Mouse (Mus musculus): ENCODE results near the gene Ptpre.
A peak's percentile ranks its signal among the peaks of the same experiment; 100 is the strongest.

Ptpre gene

DNA sequence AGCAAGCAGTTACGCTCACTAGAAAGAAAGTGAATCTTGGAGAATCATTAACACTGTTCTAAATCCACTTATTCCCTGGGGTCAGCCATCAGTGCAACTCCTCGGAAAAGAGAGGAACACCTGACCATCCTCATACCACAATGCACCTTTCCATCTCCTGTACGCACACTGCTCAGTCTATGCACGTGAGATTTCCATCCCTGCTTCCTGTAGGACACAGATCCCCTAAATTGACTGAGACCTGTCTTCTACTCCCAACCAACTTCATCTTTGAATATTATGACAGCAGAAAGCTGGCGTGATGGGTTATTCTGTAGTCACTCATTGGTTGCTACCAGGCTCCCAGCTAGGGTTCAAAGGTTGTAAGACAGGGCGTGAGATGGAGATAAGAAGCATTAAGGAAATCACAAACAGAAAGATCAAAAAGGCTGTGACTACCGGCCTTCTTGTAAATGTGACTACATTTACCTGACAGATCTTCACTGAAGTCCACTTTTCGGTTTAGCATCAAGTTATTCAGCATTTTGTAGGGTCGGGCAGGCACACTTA is 166.4 kb downstream of the Ptpre start:
- TF ChIP-seq GATA4 (IDR thresholded peaks at IDR 0.05; ENCODE audit: insufficient replicate concordance, low read length), result no peak

GRCm38 (mm10) chr7:135704251-135704650 is 167.0 kb downstream of the Ptpre start:
- TF ChIP-seq GATA4 (IDR thresholded peaks at IDR 0.05; ENCODE audit: insufficient replicate concordance, low read length), result no peak

DNA sequence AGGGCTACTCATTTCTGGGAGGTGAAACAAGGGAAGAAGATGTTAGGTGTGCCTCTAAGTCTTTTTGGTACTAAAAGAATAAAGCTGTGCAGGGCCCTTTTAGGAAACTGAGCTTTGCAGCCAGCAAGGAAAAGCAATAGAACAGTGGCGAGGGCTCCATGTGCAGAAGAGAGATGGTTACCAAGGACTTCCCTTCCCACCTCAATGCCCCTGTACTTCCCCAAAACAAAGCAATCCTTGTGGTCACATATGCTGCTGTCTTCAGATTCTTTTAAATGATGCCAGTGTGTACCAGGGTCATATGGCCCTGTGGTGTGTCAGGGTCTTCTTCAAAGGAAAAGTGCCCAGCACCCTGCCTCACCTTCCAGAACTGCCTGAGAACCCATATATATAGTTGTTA is 167.8 kb downstream of the Ptpre start:
- TF ChIP-seq GATA4 (IDR thresholded peaks at IDR 0.05; ENCODE audit: insufficient replicate concordance, low read length), result no peak

- no peak for TF ChIP-seq GATA4 (IDR thresholded peaks at IDR 0.05; ENCODE audit: insufficient replicate concordance, low read length)
Observed at GRCm38 (mm10) chr7:135705753-135706152, 168.5 kb downstream of the Ptpre start.

GRCm38 (mm10) chr7:135710702-135711101 is 173.4 kb downstream of the Ptpre start:
- no peak for TF ChIP-seq GATA4 (IDR thresholded peaks at IDR 0.05; ENCODE audit: insufficient replicate concordance, low read length)

DNA sequence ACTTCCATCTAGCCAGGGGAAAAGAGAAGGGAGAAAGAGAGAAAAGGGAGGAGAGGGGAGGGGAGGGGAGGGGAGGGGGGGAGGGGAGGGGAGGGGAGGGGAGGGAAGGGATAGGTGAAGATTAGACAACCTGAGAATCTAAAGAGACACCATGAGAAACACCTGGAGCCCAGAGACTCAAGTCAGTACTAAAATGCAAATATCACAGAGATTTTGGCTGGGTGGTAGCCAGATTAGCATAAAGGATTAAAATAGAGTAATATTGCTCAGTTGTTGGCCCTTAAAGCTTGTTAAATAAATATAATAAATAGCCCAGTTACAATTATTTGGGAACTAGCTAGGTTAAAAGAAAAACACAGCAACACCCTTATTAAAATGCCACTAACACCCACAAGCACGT is 175.3 kb downstream of the Ptpre start:
- TF ChIP-seq GATA4 (IDR thresholded peaks at IDR 0.05; ENCODE audit: insufficient replicate concordance, low read length), result no peak

DNA sequence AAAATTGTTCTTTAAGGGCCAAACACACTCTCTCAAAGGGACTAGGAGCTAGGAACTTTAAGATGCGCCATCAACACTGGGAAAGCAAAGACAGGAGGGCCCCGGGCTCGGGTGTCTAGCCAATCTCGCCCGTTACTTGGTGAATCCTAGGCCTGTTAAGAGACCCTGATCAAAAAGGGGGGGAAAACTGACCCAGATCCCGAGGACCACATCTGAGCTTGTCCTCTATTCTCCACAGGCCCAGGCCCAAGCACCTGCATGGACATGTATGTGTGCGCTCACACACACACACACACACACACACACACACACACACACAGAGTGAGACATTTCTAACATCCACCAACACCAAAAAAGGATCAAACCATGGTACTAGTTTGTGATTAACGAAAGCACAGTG is 176.0 kb downstream of the Ptpre start:
- no peak for TF ChIP-seq GATA4 (IDR thresholded peaks at IDR 0.05; ENCODE audit: insufficient replicate concordance, low read length)

DNA sequence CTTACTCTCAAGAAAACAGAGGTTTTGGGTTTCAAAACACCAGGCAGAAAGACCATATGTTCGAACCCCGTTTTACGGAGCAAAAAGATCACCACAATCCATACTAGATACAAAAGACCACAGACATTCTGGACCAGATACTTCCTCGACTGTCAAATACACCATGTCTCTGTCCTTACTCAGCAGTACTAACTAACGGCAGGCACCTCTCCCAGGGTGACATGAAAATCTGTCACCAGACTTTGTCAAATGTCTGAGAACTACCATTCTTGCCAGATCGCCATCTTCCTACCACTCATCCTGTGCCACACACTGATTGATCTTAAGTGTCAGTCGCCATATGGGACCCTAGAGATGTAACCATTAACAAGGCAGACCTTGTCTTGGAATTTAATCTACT is 177.9 kb downstream of the Ptpre start:
- no peak for TF ChIP-seq GATA4 (IDR thresholded peaks at IDR 0.05; ENCODE audit: insufficient replicate concordance, low read length)

- no peak for TF ChIP-seq GATA4 (IDR thresholded peaks at IDR 0.05; ENCODE audit: insufficient replicate concordance, low read length)
Observed at GRCm38 (mm10) chr7:135715642-135716444, 178.6 kb downstream of the Ptpre start, which contains the start of gene Mki67. Gene Mki67 (minus strand): TSS chr7:135716361.

DNA sequence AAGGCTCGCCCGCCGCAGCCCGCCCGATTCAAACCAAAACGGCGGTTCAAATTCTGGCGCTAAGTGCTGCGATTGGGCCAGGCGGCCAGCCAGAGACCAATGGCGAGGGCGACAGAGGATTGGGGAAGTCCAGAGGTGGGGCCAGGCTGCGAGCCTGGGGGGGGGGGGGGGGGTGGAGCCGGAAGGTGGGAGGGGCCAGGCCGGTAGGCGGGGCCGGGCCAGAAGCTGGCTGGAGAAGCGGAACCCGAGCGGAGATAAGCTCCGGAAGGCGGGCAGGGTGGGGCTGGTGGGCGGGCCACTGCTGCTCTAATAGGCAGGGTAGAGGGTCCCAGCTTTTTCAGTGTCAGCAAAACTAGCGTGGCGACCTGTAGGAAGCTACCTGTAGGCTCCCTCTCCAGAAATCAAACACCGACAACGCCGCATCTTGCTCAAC is 179.2 kb downstream of the Ptpre start:
- peak; percentile 83; the same call in 1 of the 2 replicates for TF ChIP-seq GATA4 (IDR thresholded peaks at IDR 0.05; ENCODE audit: insufficient replicate concordance, low read length)

- TF ChIP-seq GATA4 (IDR thresholded peaks at IDR 0.05; ENCODE audit: insufficient replicate concordance, low read length), result no peak
Observed at GRCm38 (mm10) chr7:135716968-135717557, 179.8 kb downstream of the Ptpre start.

- no peak for TF ChIP-seq GATA4 (IDR thresholded peaks at IDR 0.05; ENCODE audit: insufficient replicate concordance, low read length)
Observed at GRCm38 (mm10) chr7:135721436-135721992, 184.2 kb downstream of the Ptpre start.

- no peak for TF ChIP-seq GATA4 (IDR thresholded peaks at IDR 0.05; ENCODE audit: insufficient replicate concordance, low read length)
Observed at GRCm38 (mm10) chr7:135722011-135722838, 184.9 kb downstream of the Ptpre start.

- TF ChIP-seq GATA4 (IDR thresholded peaks at IDR 0.05; ENCODE audit: insufficient replicate concordance, low read length), result no peak
Observed at GRCm38 (mm10) chr7:135723672-135724341, 186.5 kb downstream of the Ptpre start.
